Mouse (Mus musculus) layer of hippocampus, postnatal 10 days (tissue): ENCODE results near the gene Mia. TPM values are rescaled to one million over a fixed set of nuclear protein-coding genes. Genes with fewer than 3 reads are reported as not detected.

Source experiments
- DNase-seq, 2 experiments: peaks; one replicate each; pipeline ENCODE4 v3.0.0; 2021; ENCODE audit warnings: low spot score in 2 of 2
- microRNA-seq, 2 experiments: library from miRNA; unstranded; fragments of <30 nt; microRNA quantifications; one replicate each; pipeline ENCODE4 v1.2.0; 2021
- total RNA-seq, 2 experiments: library from RNA; stranded (reverse); gene quantifications; 2 replicates each; pipeline ENCODE4 v1.2.3; 2021

Gene Mia
- total RNA-seq, 2 experiments from 2014 or later: 10.9 to 13.9 TPM

DNA sequence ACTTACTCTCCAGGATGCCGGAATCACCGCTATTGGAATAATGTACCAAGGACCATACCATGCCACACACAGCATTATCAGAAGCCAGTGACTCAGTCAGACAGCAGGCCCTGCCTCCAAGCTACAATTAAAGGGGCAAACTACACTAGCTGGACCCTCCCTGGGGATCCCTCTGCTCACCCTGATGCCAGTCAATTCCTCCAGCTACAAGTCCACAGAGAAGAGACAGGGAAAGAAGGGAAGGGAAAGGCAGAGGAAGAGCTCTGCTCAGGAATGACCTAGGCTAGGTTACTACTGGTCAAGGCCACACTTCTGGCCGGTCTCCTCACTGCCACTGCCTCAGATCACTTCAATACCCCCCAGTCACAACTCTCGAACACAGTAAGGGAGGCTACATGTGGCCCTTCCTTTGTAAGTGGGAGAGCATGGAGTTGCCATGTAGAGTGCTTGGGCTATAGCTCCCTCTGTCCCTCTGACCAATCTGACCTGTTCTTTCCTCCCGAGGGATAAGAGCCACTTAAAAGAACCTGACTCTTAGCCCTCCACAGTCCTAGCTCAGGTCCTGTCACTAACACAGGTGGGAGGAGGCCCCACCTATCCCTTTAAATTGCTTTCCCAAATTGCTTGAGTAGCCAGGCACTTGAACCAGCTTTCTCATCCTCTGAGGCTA, 18.0 kb downstream of the Mia start:
- DNase-seq: no peak

DNA sequence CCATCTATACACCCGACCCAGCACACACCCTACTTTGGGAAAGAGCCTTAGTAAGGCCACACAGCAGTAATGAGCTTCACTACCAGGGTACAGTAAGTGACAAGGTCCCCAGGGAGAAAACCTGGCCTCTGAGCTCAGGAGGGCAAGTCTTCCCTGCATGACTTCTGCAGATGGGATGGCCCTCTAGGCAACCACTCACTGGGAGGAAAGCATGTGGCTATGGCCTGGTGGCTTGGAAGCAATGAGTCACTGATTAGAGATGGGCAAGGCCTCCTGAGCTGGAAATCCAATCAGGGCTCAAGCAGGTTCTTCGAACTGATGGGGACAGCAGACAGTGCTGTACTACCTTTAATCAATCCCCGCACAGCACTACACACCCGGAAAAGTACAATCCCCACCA, 19.2 kb downstream of the Mia start:
- no peak for DNase-seq

DNA sequence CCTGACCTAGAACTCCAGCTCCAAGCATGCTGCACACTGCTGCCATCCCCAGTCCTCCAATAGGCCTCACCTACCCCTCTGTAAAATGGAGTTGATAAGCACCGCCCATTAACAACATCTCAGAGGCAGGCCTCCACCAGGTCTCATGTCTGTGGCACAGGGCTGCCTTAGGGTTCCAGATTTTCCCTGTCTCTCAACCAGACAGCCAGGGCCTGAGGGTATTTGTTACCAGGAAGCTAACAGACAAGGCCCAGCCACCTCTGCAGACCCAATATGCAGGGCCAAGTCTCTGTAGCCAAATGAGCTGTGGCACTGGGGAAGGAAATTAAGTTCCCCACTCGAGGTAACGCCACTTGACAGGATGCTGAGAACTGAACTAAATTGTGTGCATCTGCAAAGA, 20.0 kb downstream of the Mia start:
- DNase-seq: no peak

DNA sequence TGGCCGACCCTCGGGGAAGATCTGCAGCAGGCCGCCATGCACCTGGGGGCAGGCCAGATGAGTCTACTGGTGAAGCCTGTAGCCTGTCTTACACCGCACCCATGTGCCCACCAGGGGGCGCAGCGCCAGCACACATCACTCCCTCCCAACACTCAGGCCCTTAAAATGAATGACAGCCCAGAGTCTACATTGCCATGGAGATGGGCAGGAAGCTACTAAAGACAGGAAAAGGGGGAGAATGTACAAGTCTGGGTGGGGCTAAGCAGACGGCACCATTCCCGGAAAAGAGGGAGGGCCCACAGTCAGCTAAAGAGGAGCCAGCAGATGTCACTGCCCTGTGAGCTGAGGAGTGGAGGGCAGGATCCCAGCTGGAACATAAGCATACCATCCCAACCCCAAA, 21.1 kb downstream of the Mia start:
- DNase-seq: peak; percentile 90 to 91

DNA sequence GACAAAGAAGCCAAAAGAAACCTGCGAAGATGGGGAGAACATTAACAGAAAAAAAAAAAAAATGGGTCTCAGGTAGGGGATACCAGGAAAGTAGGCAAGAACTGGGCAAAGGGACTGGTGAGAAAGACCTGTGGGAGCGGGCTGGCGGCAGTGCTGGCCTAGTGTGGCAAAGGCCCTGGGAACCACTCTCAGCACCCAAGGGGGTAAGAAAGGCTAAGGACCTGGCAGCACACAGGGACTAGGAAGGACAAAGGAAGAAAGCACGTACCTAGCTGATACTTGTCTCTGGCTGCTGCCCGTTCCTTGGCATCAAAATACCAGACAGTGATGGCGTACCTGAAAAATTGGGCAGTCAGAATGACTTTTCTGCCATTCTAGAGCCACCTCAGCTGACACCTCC, 21.7 kb downstream of the Mia start:
- no peak for DNase-seq

DNA sequence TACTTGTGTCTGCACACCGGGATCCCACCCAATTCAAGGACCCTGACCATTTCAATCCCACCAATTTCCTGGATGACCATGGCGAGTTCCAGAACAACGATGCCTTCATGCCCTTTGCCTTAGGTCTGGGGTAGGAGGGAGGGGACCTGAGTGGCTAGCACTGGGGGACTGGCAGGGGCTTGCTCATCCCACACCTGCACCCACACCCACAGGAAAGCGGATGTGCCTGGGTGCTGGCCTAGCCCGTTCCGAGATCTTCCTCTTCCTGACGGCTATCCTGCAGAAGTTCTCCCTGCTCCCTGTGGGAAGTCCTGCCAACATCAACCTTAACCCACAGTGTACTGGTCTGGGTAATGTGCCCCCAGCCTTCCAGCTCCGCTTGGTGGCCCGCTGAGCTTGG, 22.8 kb downstream of the Mia start:
- DNase-seq: no peak

DNA sequence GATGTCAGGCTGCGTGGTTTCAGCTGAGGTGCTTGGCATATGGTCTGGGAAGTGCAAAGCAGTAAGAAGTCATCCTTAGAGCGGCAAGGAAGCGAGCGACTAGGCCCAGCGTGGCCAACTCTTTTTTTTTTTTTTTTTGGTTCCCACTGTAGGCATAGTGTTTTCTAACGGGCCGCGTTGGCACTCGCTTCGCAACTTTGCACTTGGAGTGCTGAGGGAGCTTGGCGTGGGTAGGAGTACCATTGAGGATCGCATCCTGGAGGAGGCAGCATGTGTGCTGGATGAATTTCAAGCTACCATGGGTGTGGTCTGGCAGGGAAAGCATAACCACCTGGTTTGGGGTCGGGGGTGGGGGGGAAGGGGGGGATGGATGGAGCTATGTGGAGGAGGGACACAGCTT, 25.0 kb downstream of the Mia start:
- peak; percentile 22 to 38 for DNase-seq

DNA sequence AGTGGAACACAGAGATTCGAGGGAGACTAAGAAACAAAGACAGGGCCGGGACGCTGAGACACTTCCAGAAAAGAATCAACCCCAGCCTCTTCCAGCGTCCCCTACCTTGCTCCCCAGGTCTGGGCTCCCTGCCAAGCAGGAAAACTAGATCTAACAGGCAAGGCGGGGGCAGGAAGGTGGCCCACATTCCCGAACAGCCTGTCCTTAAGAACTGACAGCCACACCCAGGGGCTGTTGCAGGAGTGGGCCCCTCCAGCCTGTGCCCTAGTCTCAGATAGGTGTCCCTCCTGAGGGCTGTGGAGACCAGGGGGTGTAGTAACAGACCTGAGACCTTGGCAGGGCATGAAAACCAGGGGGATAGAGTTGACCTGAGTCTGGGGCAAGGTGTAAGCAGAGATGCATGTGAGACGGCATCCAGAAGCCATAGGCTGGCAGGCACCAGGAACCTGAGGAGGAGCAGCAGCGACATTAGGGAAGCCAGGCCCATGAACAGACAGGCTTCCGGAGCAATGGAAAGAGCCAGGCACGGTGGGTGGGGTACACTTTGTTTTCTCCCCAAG, 27.7 kb downstream of the Mia start, which contains the start of gene Cyp2t4:
TSS of gene Cyp2t4 (plus strand) at position 510 of the 560 bp plus-strand sequence.
- DNase-seq: no peak

DNA sequence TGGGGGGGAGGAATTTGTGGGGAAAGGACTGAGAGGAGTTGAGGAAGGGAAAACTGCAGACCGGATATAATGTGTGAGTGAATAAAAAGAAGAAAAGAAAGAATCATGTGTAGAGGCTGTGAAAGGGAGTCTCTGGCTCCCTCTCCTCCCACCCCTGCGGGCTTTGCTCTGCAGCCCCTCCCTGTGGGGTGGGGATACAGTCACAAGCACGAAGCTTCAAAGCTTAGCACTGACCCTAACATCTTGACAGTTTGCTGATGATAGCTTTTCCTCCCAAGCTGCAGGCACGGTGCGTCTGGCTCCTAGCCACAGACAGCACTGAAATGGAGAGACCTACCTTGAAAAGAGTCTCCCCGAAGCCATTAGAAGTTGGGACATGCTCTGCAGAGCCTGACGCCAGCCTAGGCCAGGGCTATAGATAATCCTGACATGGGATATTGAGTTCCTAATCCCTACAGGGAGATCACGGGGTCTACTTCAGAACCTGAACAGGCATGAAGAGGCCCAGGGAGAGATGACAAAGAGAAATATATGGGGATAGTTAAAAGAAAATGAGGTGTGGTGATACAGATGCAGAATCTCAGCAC, 44.5 kb downstream of the Mia start:
- DNase-seq: no peak

DNA sequence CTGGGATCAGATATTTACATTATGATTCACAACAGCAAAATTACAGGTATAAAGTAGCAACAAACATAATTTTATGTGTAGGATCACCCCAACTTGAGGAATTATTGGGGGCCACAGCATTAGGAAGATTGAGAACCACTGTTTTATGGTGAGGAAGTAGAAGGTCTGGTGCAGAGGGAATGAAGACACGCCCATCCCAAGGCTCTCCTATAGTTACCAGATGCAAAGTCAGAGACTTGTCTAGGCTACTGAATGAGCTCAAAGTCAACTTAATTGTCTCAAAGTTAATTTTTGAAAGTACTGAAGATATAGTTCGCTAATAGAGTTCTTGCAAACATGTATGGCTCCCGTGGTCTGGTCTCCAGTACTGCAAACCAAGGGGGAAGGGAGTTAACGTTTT, 47.2 kb downstream of the Mia start:
- DNase-seq: no peak

DNA sequence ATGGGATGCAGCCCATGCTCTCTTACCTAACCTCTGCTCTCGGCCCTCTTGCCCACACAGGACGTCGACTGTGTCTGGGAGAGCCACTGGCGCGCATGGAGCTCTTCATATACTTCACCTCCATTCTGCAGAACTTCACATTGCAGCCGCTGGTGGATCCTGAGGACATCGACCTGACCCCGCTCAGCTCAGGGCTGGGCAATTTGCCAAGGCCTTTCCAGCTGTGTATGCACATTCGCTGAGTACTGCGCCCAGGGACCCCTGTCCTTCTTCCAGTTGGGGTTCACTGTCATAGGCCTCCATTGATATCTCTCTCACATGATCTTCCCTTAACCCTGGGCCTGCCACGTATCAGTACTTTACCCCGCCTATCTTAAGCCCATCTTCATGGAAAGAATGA, 47.8 kb downstream of the Mia start:
- DNase-seq: peak in 1 of 2 experiments; percentile 16

DNA sequence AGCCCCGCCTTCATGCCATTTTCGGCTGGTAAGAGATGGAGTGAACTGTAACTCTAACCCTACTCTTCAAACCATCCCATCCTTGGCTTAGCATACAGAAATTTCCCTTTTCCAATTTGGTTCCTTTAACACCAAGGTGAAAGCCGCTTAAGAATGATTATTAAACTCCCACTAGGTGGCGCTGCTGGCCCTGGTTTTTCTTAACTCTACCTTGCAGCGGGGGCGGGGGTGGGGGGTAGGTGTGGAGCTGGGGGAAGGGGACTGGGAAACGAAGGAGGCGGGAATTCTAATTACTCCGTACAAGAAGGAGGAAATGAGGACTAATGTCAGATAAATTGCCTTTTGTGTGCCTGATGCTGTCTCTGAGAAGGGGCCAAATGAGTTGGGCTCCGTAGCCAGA, 48.4 kb downstream of the Mia start:
- peak; percentile 60 to 73 for DNase-seq

DNA sequence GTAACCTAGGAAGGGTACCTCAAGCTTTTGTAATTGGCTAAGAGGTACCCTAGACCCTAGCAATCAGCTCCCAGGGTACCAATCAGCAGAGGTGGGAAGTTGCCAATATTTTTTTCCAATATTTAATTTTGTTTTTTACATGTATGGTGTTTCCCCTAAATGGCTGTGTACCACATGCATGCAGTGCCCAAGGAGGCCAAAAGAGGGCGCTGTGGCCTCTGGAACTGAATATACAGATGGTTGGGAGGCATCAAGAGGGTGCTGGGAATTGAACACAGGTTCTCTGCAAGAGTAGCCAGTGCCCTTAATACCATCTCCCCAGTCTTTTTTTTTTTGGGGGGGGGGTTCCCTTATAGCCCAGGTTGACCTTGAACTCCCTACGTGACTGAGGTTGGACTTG, 49.6 kb downstream of the Mia start:
- no peak for DNase-seq

DNA sequence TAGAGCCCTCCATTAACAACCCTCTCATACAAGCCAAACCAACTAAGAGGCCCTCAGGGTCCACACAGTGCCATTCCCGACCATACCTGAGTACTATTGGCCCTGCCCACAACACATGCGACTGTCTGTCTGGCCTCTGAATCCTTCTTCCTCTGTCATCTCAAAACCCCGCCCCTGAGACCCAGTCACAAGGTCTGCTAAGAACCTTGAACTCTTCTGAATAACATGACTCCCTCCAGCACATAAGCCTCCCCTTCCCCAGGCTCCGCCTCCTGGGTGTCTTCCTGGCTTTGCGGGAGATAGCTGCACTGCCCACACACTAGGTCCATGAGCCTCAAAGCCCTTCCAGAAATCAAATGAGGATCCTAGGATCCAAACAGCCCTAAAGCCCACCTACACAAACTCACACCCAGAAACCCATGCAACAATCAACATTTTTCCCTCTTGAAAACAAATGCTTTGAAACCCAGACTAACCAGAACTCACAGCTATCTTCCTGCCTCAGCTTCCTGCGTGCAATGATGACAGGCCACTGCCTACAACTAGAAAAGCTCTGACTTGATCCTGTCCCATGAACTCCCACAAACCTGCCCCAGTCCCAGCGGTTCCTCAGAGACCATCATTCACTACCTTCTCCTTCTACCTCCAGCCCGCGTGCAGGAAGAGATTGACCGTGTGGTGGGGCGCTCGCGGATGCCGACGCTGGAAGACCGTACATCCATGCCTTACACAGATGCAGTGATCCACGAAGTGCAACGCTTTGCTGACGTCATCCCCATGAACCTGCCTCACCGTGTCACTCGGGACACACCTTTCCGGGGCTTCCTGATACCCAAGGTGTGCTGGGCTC, 50.2 kb downstream of the Mia start:
- DNase-seq: no peak

DNA sequence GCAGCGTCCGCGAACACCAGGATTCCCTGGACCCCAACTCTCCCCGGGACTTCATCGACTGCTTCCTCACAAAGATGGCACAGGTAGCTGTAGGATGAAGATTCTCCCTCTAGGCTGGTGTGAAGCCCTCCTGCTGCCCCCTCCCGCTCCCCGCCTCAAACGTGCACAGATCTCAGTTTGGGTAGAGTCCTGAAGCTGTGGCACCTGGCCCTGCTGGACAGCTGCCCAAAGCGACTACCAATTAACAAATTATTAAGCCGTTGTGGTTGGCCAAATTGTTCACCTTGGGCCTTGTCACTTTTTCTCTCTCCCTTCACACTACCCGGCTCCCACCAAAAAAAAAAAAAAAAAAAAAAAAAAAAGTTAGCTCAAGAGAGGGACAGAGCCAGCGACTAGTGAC, 51.1 kb downstream of the Mia start:
- no peak for DNase-seq

Small RNAs within 50 kb of the gene (microRNA-seq; reads per million reads assigned to microRNA genes)
- 0 reads per million in 2 experiments for gene Mir1191
- gene Mir3101: 0.89 to 0.98 reads per million in 2 experiments

Other genes starting within 250 kb of the Mia start
- gene Cyp2a22, start 241.8 kb downstream of the Mia start, total RNA-seq: not detected
- not detected for gene Cyp2a12, start 152.1 kb downstream of the Mia start, total RNA-seq
- under 1 TPM; 0.18 to 0.51 TPM for gene Cyp2f2, start 61.2 kb downstream of the Mia start, total RNA-seq
- gene Cyp2t4, start 27.4 kb downstream of the Mia start, total RNA-seq: not detected
- 10 to 100 TPM; 85.9 to 88.9 TPM for gene Egln2, start 14.4 kb downstream of the Mia start, total RNA-seq
- gene Rab4b, start 2.3 kb downstream of the Mia start, total RNA-seq: 10 to 100 TPM; 76.6 to 84.2 TPM
- under 1 TPM in 1 of 2 experiments, not detected in 1; 0.75 TPM for gene Gm21983, start 71 bp downstream of the Mia start, total RNA-seq
- gene BC024978, start 14.6 kb upstream of the Mia start, total RNA-seq: 10 to 100 TPM; 17.8 to 22.1 TPM
- gene Snrpa, start 15.1 kb upstream of the Mia start, total RNA-seq: 10 to 100 TPM; 78.9 to 87.5 TPM
- 10 to 100 TPM in 1 of 2 experiments, 1 to 10 TPM in 1; 9.5 to 10.8 TPM for gene Itpkc, start 47.5 kb upstream of the Mia start, total RNA-seq
- gene Coq8b, start 51.9 kb upstream of the Mia start, total RNA-seq: 10 to 100 TPM; 26.9 to 29.5 TPM
- 100 to 1,000 TPM; 126 to 127 TPM for gene Numbl, start 77.3 kb upstream of the Mia start, total RNA-seq
- 10 to 100 TPM; 49.9 to 59.2 TPM for gene Ltbp4, start 156.5 kb upstream of the Mia start, total RNA-seq
- gene Shkbp1, start 174.9 kb upstream of the Mia start, total RNA-seq: 10 to 100 TPM; 24.9 to 29.9 TPM
- not detected for gene Gm20479, start 176.3 kb upstream of the Mia start, total RNA-seq